Mouse (Mus musculus): Measurements from ENCODE around the gene Hspb3.

DNA sequence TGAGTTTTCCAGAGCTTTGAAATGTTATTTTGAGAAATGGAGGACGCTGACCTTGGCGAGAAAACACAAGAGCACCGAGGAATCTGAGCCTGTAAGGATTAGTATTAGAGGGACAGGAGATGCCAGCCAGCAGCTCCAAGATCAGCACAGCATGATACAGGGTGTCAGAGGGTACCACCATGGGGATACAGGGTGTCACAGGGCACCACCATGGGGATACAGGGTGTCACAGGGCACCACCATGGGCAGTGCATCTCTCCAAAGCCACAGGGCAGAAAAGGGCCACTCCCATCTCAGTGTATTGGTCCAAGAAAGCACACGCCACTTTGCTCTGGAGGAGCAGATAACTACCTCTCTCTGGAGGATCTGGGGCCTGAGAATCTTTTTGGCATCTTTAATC lies 6.8 kb downstream of the Hspb3 start:
- TF ChIP-seq POLR2A (IDR thresholded peaks at IDR 0.05; ENCODE audit: borderline replicate concordance, extremely low read depth, insufficient read depth, insufficient read length, poor library complexity, severe bottlenecking) (no peak), CTCF (IDR thresholded peaks at IDR 0.05; ENCODE audit: borderline replicate concordance, extremely low read depth, insufficient read depth, insufficient read length) (no peak)
